ENCODE assay signal across 8 mouse cellular contexts in genomic region chr4:102088235-102088867, GRCm38 (mm10). TPM values are rescaled to one million over a fixed set of nuclear protein-coding genes. Genes with fewer than 3 reads are reported as not detected.
DNase-seq lines count a peak whose midpoint lies in the region; ATAC-seq and TF ChIP-seq lines count a peak whose summit lies in the region.

No protein-coding gene starts in this region.

- H3K4me1 ChIP-seq in lung, adult 2 months (ENCODE audit: control insufficient read depth, insufficient read depth, low read length) = no peaks in the 10 kb centered on the region; the same call in 1 of the 2 replicates
- H3K4me1 ChIP-seq in hindbrain, embryonic 14.5 days (replicated peaks; ENCODE audit: control insufficient read depth, insufficient read depth, low read length) = peaks cover 8% of the 10 kb centered on the region; the same call in 1 of the 2 replicates

- peaks cover 29% of the 10 kb centered on the region for H3K27me3 ChIP-seq in hindbrain, embryonic 14.5 days (ENCODE audit: control insufficient read depth, insufficient read depth, low read length)

- WGBS in lung, adult 2 months = 23% methylated on average over 15 of the region's 15 CpGs
- 26% methylated on average over 15 of the region's 15 CpGs for WGBS in hindbrain, embryonic 14.5 days

- H3K9me3 ChIP-seq in hindbrain, embryonic 14.5 days (ENCODE audit: control insufficient read depth, low read length) = no peaks in the 10 kb centered on the region

- peak; percentile 62 for ATAC-seq in hindbrain, embryonic 14.5 days (ENCODE audit: low FRiP score)

- TF ChIP-seq POLR2A in lung, adult 2 months (IDR thresholded peaks at IDR 0.05; ENCODE audit: borderline replicate concordance, extremely low read depth, low read depth, low read length) = no peak

- peak overlapping the region; percentile 75 for H3K9ac ChIP-seq in hindbrain, embryonic 14.5 days

- H3K4me3 ChIP-seq in lung, adult 2 months (replicated peaks; ENCODE audit: extremely low read depth, low read depth, low read length) = peak overlapping the region; percentile 57
- peak overlapping the region; percentile 63 for H3K4me3 ChIP-seq in hindbrain, embryonic 14.5 days (replicated peaks; ENCODE audit: low read length)

- H3K4me2 ChIP-seq in hindbrain, embryonic 14.5 days (replicated peaks) = peak overlapping the region; percentile 97

- H3K36me3 ChIP-seq in hindbrain, embryonic 14.5 days (replicated peaks; ENCODE audit: control insufficient read depth, insufficient read depth) = no peaks in the 10 kb centered on the region

- peak overlapping the region; percentile 34; the same call in 1 of the 2 replicates for H3K27ac ChIP-seq in hindbrain, embryonic 14.5 days

- DNase-seq in lung, adult 2 months = no peak
- no peak for DNase-seq in lung, postnatal 36 days
- peak; percentile 55 for DNase-seq in embryo, embryonic 10.5 days (ENCODE audit: low spot score)
- no peak for DNase-seq in hindbrain, embryonic 14.5 days (ENCODE audit: low spot score)
- peak; percentile 18 for DNase-seq in mesoderm, embryonic 11.5 days (ENCODE audit: low read depth, low spot score)
- DNase-seq in thymus, postnatal 25 days = no peak
- no peak for DNase-seq in layer of hippocampus, adult 18-20 months (ENCODE audit: low spot score in 2 of 2)
- DNase-seq in testis, postnatal 14 days (ENCODE audit: low spot score) = no peak

- no peak for TF ChIP-seq CTCF in lung, adult 2 months (IDR thresholded peaks at IDR 0.05; ENCODE audit: insufficient read depth, low read length)

RNA-seq across cellular contexts. Expression of gene Pde4b, which starts 1.0 kb away (rescaled TPM):
- polyA plus RNA-seq in lung, adult 2 months (2012; rRNA removed) = 19.9 and 23.1 TPM in 2 replicates
- 44.6 and 51.2 TPM in 2 replicates for polyA plus RNA-seq in hindbrain, embryonic 14.5 days (2014; fragmentation: Nextera tagmentation; extraction: Ambion mirVana)
- total RNA-seq in layer of hippocampus, adult 18-20 months (2021) = 10 to 100 TPM; 59.5 to 65.2 TPM

Comparison
In these comparisons a context has a peak if more than half of its experiments do, and no peak if none do; other contexts are left out.
1. DNase-seq: peak in embryo, embryonic 10.5 days (single experiment) and mesoderm, embryonic 11.5 days (single experiment); none in lung, adult 2 months (single experiment), lung, postnatal 36 days (single experiment), hindbrain, embryonic 14.5 days (single experiment), thymus, postnatal 25 days (single experiment), layer of hippocampus, adult 18-20 months (0 of 2) and testis, postnatal 14 days (single experiment).